Mouse (Mus musculus) heart, postnatal 0 days (tissue): Measurements from ENCODE around the gene Cdc14a. TPM values are rescaled to one million over a fixed set of nuclear protein-coding genes. Genes with fewer than 3 reads are reported as not detected.

Experiments used
- ATAC-seq: fragments of 200-750 bp; cut with Nextera tagmentation; 2 replicates; pipeline ENCODE4 v1.8.0; 2017; ENCODE audit warnings: low read depth, moderate number of reproducible peaks, moderate library complexity; ENCODE audit not compliant: insufficient read depth
- DNase-seq: peaks from one replicate; pipeline ENCODE4 v3.0.0-alpha.2; 2016; ENCODE audit warnings: low spot score
- H3K27ac ChIP-seq: fragments of 300-500 bp; sonication (generic); 2 replicates; pipeline ENCODE4 v1.5.1; 2014; ENCODE audit warnings: low read depth, mild to moderate bottlenecking
- H3K27me3 ChIP-seq: fragments of 300-500 bp; sonication (generic); 2 replicates; pipeline ENCODE4 v1.6.1; 2014; ENCODE audit warnings: low read length, mixed read lengths; ENCODE audit not compliant: control insufficient read depth, insufficient read depth
- H3K36me3 ChIP-seq: fragments of 300-500 bp; sonication (generic); replicated peaks from 2 replicates; pipeline ENCODE4 v1.6.1; 2014; ENCODE audit warnings: low read length, mixed read lengths; ENCODE audit not compliant: control insufficient read depth, insufficient read depth
- H3K4me1 ChIP-seq: fragments of 300-500 bp; sonication (generic); 2 replicates; pipeline ENCODE4 v1.6.1; 2014; ENCODE audit warnings: antibody characterized with exemption; ENCODE audit not compliant: control insufficient read depth, insufficient read depth
- H3K4me2 ChIP-seq: fragments of 300-500 bp; sonication (generic); 2 replicates; pipeline ENCODE4 v1.6.1; 2014; ENCODE audit warnings: low read depth, mild to moderate bottlenecking, low read length, moderate library complexity
- H3K4me3 ChIP-seq: fragments of 300-500 bp; sonication (generic); 2 replicates; pipeline ENCODE4 v1.5.1; 2014; ENCODE audit warnings: low read depth, low read length
- H3K9ac ChIP-seq: fragments of 300-500 bp; sonication (generic); replicated peaks from 2 replicates; pipeline ENCODE4 v1.6.1; 2014; ENCODE audit warnings: low read depth, low read length, mixed read lengths
- H3K9me3 ChIP-seq: fragments of 300-500 bp; sonication (generic); replicated peaks from 2 replicates; pipeline ENCODE4 v1.6.1; 2016; ENCODE audit warnings: low read length; ENCODE audit not compliant: control insufficient read depth
- CTCF ChIP-seq: IDR thresholded peaks from 2 replicates; pipeline ENCODE4 v1.5.1; 2016; ENCODE audit warnings: antibody characterized with exemption, control low read depth, low read depth
- EP300 ChIP-seq: IDR thresholded peaks from 2 replicates; pipeline ENCODE4 v1.6.1; 2016; ENCODE audit warnings: antibody characterized with exemption, low read depth
- WGBS: fragments of 180-500 bp; shearing (Covaris S2); extraction: QIAGEN DNeasy Blood & Tissue Kit; methylation state at CpG from one replicate; pipeline ENCODE4 v1.1.7; 2014; 5-methylcytosine and 5-hydroxymethylcytosine counted together
- polyA plus RNA-seq: library from polyadenylated mRNA; unstranded; fragments of >200 nt; fragmentation: Nextera tagmentation; extraction: Ambion mirVana; gene quantifications from 2 replicates; pipeline ENCODE4 v1.2.1, GENCODE M21; 2015
- total RNA-seq: library from RNA; depleted of rRNA; stranded (reverse); fragments of >200 nt; gene quantifications from 2 replicates; pipeline ENCODE4 v1.2.3, GENCODE M21; 2014; ENCODE audit warnings: low replicate concordance

Gene Cdc14a
- total and polyA plus RNA-seq, 2 experiments from 2014 or later, result 2.5 to 6.1 TPM

DNA sequence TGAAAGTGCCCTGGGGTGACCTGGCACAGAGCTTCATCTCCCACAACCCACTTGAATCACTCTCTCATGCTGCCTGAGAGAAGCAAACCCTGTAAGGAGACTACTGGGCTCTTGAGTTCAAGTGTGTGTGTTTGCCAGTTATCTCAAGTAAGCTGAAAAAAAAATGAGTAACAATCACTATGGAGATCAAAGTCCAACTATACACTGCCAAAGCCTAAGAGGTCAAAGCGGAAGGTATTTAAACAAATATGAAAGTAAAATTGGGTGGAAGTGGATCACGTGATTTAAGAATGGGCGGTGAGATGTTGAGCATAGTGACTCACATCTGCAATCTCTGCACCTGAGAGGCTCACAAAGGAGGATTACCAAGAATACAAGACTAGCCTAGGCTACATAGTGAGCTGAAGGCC lies 9.4 kb downstream of the Cdc14a start:
- Histone ChIP-seq H3K9ac (no peak overlapping the region), H3K4me3 (no peak overlapping the region), H3K27ac (no peak overlapping the region), H3K36me3 (0 out of 2 replicates have a peak, but pooled peaks cover 16% of the 10 kb centered on the region), H3K9me3 (no peaks in the 10 kb centered on the region), H3K27me3 (no peaks in the 10 kb centered on the region), H3K4me2 (no peak overlapping the region), H3K4me1 (peaks cover 14% of the 10 kb centered on the region)
- DNase-seq, result no peak
- WGBS, result 91% methylated on average over 3 of the region's 3 CpGs
- no peak for ATAC-seq
- no peak for TF ChIP-seq CTCF
- no peak for TF ChIP-seq EP300

DNA sequence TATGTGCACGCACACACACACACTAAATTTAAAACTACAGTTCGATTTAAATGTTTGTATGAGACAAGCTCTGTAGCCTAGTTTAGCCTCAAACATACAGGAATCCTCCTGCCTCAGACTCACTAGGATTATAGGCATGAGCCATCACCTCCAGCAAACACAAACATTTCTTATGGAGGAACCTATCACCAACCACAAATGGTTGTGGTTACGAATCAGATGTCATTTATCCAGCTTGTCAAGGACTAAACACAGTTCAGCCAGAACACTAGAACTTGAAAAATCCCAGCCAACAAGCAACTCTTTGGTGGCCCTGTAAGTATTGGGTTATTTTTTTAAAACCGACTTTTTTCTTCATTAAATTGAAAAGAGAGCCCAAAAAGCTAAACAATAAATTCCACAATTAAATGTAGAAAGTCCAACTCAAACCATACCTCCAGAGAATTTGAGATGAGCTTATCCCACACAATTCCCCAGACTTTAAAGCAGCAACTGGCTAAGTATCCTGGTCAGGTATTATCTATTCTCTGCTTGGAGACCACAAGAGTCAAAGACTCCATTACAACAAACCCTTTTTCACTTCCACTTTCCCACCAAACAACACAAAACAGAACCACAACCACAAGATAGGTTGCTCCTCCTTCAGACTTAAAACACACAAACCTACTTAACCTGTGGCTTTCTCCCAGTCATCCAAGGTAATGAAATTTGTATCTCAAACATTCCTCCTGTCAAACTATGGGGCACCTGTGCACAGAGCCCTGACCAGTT lies 10.7 kb downstream of the Cdc14a start:
- no peaks in the 10 kb centered on the region for H3K27me3 ChIP-seq
- no peak for TF ChIP-seq CTCF
- TF ChIP-seq EP300, result no peak
- 0 out of 2 replicates have a peak, but pooled peaks cover 16% of the 10 kb centered on the region for H3K36me3 ChIP-seq

DNA sequence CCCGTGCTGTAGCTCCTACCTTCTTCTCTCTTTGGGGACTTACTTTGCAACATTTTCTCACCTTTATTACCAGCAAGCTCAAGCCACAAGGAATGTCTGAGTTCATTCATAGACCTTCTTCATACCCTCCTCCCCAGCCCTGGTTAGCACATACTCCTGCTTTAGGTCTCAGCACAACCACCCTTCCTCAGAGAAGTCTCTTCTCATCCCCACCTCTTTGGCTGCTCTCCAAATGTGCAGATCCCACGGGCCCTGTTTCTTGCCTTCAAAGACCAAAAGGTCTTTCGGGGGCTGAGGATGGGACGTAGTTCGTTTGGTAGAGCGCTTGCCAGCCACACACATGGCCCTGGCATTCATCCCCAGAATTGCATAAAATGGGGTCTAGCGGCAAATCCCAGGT lies 13.8 kb downstream of the Cdc14a start:
- WGBS, result 32% methylated on average over 7 of the region's 7 CpGs
- H3K4me1 ChIP-seq, result peaks cover 14% of the 10 kb centered on the region
- H3K27ac ChIP-seq, result no peak overlapping the region
- TF ChIP-seq CTCF, result no peak
- TF ChIP-seq EP300, result no peak
- ATAC-seq, result no peak
- 0 out of 2 replicates have a peak, but pooled peaks cover 5% of the 10 kb centered on the region for H3K36me3 ChIP-seq
- H3K9ac ChIP-seq, result no peak overlapping the region
- H3K4me3 ChIP-seq, result no peak overlapping the region
- H3K27me3 ChIP-seq, result no peaks in the 10 kb centered on the region
- H3K9me3 ChIP-seq, result no peaks in the 10 kb centered on the region
- DNase-seq, result no peak
- peak overlapping the region; percentile 10; the same call in 1 of the 2 replicates for H3K4me2 ChIP-seq

More for the DNA sequence above, 10.7 kb downstream of the Cdc14a start:
- DNase-seq (no peak), ATAC-seq (no peak)
- no peak overlapping the region for H3K27ac ChIP-seq
- peaks cover 14% of the 10 kb centered on the region for H3K4me1 ChIP-seq
- 77% methylated on average over 4 of the region's 4 CpGs for WGBS
- H3K4me2 ChIP-seq, result no peak overlapping the region
- H3K9me3 ChIP-seq, result no peaks in the 10 kb centered on the region
- H3K4me3 ChIP-seq, result no peak overlapping the region
- no peak overlapping the region for H3K9ac ChIP-seq

DNA sequence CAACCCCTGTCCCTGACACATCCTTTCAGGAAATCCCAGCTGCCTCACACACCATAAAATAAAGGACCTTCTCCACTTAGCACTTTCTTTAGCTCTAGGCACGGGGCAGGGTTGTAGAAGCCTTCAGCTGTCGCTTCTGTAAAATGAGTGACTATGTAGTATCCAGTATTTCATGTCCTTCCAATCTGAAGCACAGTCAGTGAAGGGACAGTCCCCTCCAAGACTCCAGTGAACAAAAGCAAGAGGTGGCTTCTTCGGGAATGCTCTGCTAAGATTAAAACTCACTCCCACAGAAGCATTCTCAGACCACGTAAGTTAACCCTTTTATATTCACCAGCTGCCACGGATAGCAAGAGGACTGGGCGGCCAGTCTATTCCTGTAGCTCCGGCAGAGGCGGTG lies 14.3 kb downstream of the Cdc14a start:
- H3K36me3 ChIP-seq, result no peaks in the 10 kb centered on the region
- H3K4me2 ChIP-seq, result no peak overlapping the region
- H3K9me3 ChIP-seq, result no peaks in the 10 kb centered on the region
- no peak overlapping the region for H3K4me3 ChIP-seq
- H3K9ac ChIP-seq, result no peak overlapping the region
- peaks cover 14% of the 10 kb centered on the region for H3K4me1 ChIP-seq
- WGBS, result 46% methylated on average over 8 of the region's 8 CpGs
- DNase-seq, result no peak
- ATAC-seq, result no peak
- TF ChIP-seq EP300 (no peak), CTCF (no peak)
- H3K27ac ChIP-seq, result no peak overlapping the region
- H3K27me3 ChIP-seq, result no peaks in the 10 kb centered on the region

DNA sequence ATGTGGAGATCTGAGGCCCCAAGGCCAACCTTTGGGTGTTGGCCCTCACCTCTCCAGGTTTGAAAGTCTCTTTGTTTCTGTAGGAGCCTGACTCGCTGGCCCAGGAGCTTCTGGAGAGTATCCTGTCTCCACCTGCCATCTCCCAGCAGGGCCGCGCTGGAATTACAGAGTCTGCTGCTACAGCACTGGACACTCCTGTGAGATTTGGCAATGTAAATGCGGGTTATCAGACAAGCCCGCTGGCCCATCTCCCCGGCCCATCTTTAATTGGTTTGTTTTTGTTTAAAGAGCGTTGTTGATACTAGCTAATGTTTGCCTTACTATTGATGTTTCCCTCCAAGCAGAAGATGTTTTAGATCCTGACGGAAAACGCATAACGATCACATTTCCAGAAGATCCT lies 15.0 kb downstream of the Cdc14a start:
- H3K4me1 ChIP-seq, result peaks cover 14% of the 10 kb centered on the region
- H3K9ac ChIP-seq, result no peak overlapping the region
- DNase-seq, result no peak
- H3K27me3 ChIP-seq, result no peaks in the 10 kb centered on the region
- ATAC-seq, result no peak
- H3K9me3 ChIP-seq, result no peaks in the 10 kb centered on the region
- H3K4me3 ChIP-seq, result no peak overlapping the region
- H3K4me2 ChIP-seq, result no peak overlapping the region
- WGBS, result 77% methylated on average over 10 of the region's 10 CpGs
- no peak overlapping the region for H3K27ac ChIP-seq
- no peaks in the 10 kb centered on the region for H3K36me3 ChIP-seq
- TF ChIP-seq EP300 (no peak), CTCF (no peak)

DNA sequence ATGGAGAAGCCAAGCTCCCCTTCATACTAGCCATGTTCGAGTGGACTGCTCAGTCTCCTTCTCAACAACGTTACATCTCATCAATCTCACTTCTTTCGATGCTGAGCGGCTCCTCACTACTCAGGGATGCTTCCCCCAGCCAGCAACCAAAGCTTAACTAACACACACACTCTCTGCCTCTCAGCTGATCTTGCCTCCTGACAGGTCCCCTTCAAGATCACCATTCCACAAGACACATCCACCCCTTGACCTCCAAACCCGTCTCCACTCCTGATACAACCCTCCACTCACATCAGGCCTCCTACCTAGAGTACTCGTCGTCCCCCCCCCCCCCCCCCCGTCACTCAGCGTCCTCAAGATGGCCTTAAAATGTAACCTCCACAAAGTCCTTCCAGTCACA lies 18.3 kb downstream of the Cdc14a start:
- H3K9me3 ChIP-seq, result no peaks in the 10 kb centered on the region
- no peaks in the 10 kb centered on the region for H3K27me3 ChIP-seq
- H3K36me3 ChIP-seq, result no peaks in the 10 kb centered on the region
- DNase-seq (no peak), ATAC-seq (no peak)
- H3K4me3 ChIP-seq, result no peak overlapping the region
- H3K4me2 ChIP-seq, result no peak overlapping the region
- H3K4me1 ChIP-seq, result peaks cover 10% of the 10 kb centered on the region
- H3K27ac ChIP-seq, result no peak overlapping the region
- 43% methylated on average over 9 of the region's 9 CpGs for WGBS
- no peak overlapping the region for H3K9ac ChIP-seq
- TF ChIP-seq EP300 (no peak), CTCF (no peak)
